Mouse (Mus musculus) effector memory CD4-positive, alpha-beta T cell, adult 7 months (primary cell): ENCODE results near the gene Sfta2. TPM values are rescaled to one million over a fixed set of nuclear protein-coding genes. Genes with fewer than 3 reads are reported as not detected.

Experiments
- polyA plus RNA-seq: library from polyadenylated mRNA; unstranded; fragments of 100-300 nt; shearing (Covaris generic); gene quantifications from one replicate; pipeline ENCODE4 v1.2.1, GENCODE M21; 2017

Gene Sfta2
- polyA plus RNA-seq = not detected

DNA sequence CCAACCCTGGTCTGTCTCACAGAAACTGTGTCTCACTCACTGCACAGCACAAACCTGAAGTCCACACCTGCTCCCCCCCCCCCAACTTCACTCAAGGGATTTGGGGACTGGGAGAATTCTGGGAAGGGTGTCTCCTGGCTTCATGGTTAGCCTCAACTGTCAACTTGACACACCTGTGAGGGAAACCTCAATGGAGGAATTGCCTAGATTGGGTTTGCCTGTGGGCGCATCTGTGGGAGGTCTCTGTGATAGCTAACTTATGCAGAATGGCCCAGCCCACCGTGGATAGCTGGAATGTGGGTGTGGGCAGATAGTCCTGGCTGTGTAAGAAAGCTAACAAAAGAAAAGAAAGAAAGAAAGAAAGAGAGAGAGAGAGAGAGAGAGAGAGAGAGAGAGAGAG, at the start of gene Sfta2:
Gene Sfta2 (plus strand): TSS at position 301 of the 400 bp plus-strand sequence.

DNA sequence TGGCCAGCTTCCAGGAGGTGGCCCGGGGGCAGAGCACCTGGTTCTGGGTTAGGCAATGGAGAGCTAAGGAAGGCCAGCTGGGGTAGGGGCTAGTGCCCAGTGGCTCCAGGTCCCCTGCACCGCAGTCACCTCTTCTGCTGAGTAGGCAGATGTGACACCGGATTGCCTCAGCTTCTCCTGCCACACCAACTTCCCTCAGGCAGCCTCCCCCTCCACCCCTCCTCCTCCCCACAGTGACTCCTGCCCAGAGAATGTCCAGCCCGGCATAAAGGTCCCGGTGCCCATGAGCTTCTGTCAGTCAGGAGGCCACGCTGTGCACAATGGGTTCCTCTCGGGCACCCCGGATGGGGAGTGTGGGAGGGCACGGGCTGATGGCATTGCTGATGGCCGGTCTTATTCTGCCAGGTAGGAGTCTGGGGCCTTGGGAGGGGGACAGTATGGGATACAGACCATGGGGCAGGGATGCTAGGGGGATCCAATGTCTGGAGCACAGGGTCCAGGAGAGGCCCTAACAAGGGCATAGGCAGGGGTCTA, 49.4 kb upstream of the Sfta2 start, which contains the start of gene Cdsn:
Gene Cdsn (plus strand): TSS at position 248 of the 534 bp plus-strand sequence.

DNA sequence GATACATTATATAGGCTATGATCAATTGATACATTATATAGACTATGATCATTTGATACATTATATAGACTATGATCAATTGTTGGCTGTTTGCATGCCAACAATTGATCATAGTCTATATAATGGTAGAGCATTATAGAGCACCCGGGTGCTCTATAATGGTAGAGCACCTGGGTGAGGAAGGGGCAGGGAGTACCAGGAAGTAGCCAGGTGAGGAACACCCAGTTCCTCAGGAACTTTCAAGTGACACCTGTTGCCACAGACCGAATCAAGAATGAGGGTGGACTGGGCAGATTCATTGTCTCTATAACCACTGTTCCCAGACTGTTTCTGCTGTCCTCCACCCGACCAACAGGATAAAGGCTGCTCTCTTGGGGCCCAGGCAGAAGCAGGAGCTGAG, 34.2 kb upstream of the Sfta2 start, which contains the start of gene 2300002M23Rik:
Gene 2300002M23Rik (plus strand): TSS at position 301 of the 400 bp plus-strand sequence.

GRCm38 (mm10) chr17:35626537-35626936, 25.2 kb downstream of the Sfta2 start, which contains the start of gene Gm9573:
Gene Gm9573, minus strand, starts transcription at chr17:35626637.

DNA sequence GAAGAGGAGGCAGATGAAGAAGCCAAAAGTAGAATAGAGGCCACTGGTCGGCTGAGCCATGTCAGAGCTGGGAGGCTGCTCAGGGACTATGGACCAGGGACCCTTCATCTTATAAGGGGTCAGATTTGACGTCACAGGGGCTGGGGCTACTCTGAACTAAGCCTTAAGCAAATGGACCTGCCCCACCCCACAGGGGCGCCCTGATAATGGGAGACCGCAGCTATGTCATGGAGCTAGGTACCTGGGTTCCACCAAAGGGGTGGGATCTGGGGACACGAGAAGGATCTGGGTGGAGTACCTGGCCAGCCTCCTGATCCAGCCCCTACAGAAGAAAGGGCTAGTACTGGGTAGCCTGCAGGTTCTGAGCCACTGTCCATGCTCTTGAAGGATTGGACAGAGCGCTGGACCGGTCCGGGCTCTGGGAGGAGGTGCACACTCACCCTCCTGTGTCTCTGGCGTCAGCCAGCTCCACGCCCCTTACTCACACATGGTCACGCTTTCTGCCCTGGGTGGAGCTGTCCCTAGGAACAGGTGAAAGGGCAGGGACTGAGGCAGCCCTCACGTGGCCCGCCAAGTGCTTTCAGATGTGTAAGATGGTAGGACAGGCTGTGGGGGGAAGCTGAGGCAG, 42.4 kb downstream of the Sfta2 start, which contains the start of gene Mucl3:
Gene Mucl3 (minus strand): TSS at position 87 of the 628 bp plus-strand sequence.

DNA sequence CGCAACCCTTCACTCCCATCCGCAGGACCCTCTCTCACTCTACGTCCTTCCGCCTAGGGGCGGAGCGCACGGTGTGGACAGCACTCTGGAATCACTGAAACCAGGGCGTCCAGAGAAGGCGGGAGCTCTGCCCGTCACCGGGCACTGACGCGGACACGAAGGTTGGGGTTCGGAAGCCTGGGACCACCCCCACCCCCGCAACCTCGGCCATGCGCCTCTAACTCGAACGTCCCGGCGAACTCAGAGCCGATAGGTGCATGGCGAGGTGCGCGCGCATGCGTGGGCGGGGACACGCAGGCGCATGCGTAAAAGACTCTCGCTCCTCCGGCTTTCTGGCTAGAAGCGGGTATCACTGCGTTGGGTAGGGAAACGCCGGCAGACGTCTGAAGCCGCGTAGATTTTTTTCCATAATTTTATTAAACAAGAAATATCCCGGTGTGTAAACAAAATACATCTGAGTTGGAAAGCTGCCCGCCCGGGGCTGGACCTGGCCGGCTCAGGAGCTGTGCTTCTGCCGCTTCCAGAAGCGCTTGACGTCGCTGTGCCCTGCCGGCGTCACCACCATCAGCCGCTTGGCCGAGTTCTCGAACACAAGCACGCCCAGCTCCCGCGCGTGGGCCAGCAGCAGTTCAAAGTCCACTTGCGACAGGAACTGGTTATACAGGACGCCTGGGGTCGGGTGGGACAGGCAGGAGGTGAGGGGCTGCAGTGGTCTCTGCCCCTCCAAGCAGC, 66.2 kb downstream of the Sfta2 start, which contains the start of gene Vars2:
Gene Vars2 (minus strand): TSS at position 259 of the 732 bp plus-strand sequence.

DNA sequence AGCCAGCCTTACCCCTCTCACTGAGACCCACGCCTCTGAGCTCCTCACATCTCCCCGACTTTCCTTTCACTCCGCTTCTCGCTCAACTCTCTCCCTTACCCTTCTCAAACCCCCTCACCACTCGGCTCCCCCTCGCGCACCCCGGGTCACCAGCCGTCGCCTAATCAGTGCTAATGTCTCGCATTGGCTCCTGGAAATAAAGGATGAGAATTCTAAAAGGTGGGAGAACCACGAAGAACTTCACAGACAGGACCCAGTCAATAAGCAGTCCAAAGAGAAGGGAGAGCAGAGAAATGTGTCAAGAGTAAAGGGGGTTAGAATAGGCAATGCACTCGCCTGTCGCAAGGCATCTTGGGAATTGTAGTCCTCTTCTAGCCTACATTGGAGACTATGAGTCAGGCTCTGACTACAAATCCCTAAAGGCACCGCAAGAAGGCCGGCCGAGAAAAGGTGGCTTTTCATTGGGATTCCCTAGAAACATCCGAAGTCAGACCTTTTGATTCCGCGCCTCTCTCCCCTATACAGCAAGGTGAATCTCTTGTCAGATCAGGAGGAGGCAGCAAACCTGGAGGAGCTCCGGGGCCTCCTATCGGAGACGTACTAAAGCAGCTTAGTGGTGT, 72.2 kb downstream of the Sfta2 start, which contains the start of gene Gtf2h4:
Gene Gtf2h4 (minus strand): TSS at position 324 of the 620 bp plus-strand sequence.

Other genes with a start within 250 kb of the Sfta2 start
- gene H2-Q4, start 221.9 kb upstream of the Sfta2 start, polyA plus RNA-seq = 42.4 TPM
- 1,228 TPM for gene H2-Q6, start 176.7 kb upstream of the Sfta2 start, polyA plus RNA-seq
- 3,053 TPM for gene H2-Q7, start 162.4 kb upstream of the Sfta2 start, polyA plus RNA-seq
- 189 TPM for gene H2-Q10, start 131.5 kb upstream of the Sfta2 start, polyA plus RNA-seq
- gene Pou5f1, start 95.5 kb upstream of the Sfta2 start, polyA plus RNA-seq = not detected
- gene Tcf19, start 84.7 kb upstream of the Sfta2 start, polyA plus RNA-seq = 15.7 TPM
- gene Cchcr1, start 84.4 kb upstream of the Sfta2 start, polyA plus RNA-seq = 15.3 TPM
- gene Psors1c2, start 68.3 kb upstream of the Sfta2 start, polyA plus RNA-seq = not detected
- gene Cdsn, start 49.4 kb upstream of the Sfta2 start, polyA plus RNA-seq = 1.5 TPM
- not detected for gene 2300002M23Rik, start 34.1 kb upstream of the Sfta2 start, polyA plus RNA-seq
- gene Gm9573, start 25.1 kb downstream of the Sfta2 start, polyA plus RNA-seq = not detected
- 0.48 TPM for gene Mucl3, start 42.1 kb downstream of the Sfta2 start, polyA plus RNA-seq
- 11.9 TPM for gene Vars2, start 66.0 kb downstream of the Sfta2 start, polyA plus RNA-seq
- gene Gtf2h4, start 72.2 kb downstream of the Sfta2 start, polyA plus RNA-seq = 18.6 TPM
- 10.4 TPM for gene Ddr1, start 103.1 kb downstream of the Sfta2 start, polyA plus RNA-seq
- 50.6 TPM for gene Ier3, start 220.1 kb downstream of the Sfta2 start, polyA plus RNA-seq
- 65.4 TPM for gene Flot1, start 221.7 kb downstream of the Sfta2 start, polyA plus RNA-seq
- 65.8 TPM for gene Tubb5, start 236.8 kb downstream of the Sfta2 start, polyA plus RNA-seq
- 9.3 TPM for gene Mdc1, start 240.0 kb downstream of the Sfta2 start, polyA plus RNA-seq